Mouse (Mus musculus): Measurements from ENCODE around the gene S100a8. TPM values are rescaled to one million over a fixed set of nuclear protein-coding genes. Genes with fewer than 3 reads are reported as not detected.

The S100a8 gene
- 2.9 TPM in 1 of 2 replicates, not detected in the other for polyA plus RNA-seq (2012; ENCODE audit: insufficient read depth, low replicate concordance)

DNA sequence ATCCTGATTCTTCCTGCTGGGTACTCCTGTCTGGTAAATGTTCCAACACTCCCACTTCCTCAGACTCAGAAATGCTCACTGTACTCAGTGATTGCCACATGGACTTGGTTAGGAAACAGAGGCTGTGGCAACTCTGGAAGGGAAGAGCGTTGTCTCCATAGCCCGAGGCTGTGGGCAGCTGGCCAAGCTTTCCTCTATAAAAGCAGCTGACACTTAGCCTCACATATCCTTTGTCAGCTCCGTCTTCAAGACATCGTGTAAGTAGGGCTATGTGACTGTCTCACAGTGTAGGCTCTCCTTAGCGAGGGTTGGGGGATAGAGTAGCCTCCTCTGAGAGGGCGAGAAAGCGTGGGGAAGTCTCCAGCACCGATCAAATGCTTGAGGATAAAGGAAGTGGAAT is at the start of gene S100a8:
Gene S100a8 (plus strand): TSS at position 133 of the 400 bp plus-strand sequence.
- peaks cover 7% of the 10 kb centered on the region for H3K27me3 ChIP-seq (replicated peaks)
- H3K4me3 ChIP-seq (replicated peaks) = peak within 1 kb of the TSS; percentile 75
- no peaks in the 10 kb centered on the region for H3K4me1 ChIP-seq
- TF ChIP-seq GATA1 (IDR thresholded peaks at IDR 0.05; ENCODE audit: borderline replicate concordance, low read length) = no peak
- no peak for TF ChIP-seq FLI1 (IDR thresholded peaks at IDR 0.05; ENCODE audit: low read length)
- no peaks in the 10 kb centered on the region for H3K36me3 ChIP-seq (replicated peaks; ENCODE audit: low read length)
- no peaks in the 10 kb centered on the region for H3K9me3 ChIP-seq

DNA sequence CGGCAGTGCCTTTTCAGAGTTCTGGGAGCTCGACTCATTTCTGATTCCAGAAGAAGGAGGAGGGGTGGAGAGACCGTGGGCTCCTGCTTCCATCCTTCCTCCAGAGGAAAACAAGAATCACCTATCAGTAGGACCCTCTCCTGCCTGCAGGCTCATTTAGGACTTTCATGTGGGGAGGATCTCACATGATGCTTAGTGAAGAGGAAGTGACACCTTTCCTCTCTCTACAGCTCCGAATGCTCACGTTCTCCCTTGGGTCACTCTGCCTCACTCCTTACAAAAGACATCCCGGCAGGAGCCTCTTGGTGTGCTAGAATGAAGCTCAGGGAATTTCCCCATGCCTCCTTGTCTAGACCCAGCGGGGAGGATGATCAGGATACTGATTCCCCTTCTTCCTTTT is 47.2 kb upstream of the S100a8 start:
- no peaks in the 10 kb centered on the region for H3K9me3 ChIP-seq
- peaks cover 28% of the 10 kb centered on the region for H3K27me3 ChIP-seq (replicated peaks)
- TF ChIP-seq GATA1 (IDR thresholded peaks at IDR 0.05; ENCODE audit: borderline replicate concordance, low read length) = no peak
- TF ChIP-seq FLI1 (IDR thresholded peaks at IDR 0.05; ENCODE audit: low read length) = no peak
- H3K36me3 ChIP-seq (replicated peaks; ENCODE audit: low read length) = no peaks in the 10 kb centered on the region
- H3K4me3 ChIP-seq (replicated peaks) = no peak overlapping the region
- H3K4me1 ChIP-seq = peaks cover 2% of the 10 kb centered on the region; the same call in 1 of the 2 replicates

GRCm38 (mm10) chr3:90623435-90624071 is 45.2 kb upstream of the S100a8 start:
- TF ChIP-seq FLI1 (IDR thresholded peaks at IDR 0.05; ENCODE audit: low read length) (no peak), GATA1 (IDR thresholded peaks at IDR 0.05; ENCODE audit: borderline replicate concordance, low read length) (no peak)
- Histone ChIP-seq H3K27me3 (replicated peaks) (peaks cover 31% of the 10 kb centered on the region), H3K9me3 (no peaks in the 10 kb centered on the region), H3K36me3 (replicated peaks; ENCODE audit: low read length) (no peaks in the 10 kb centered on the region), H3K4me3 (replicated peaks) (no peak overlapping the region), H3K4me1 (peaks cover 2% of the 10 kb centered on the region; the same call in 1 of the 2 replicates)

DNA sequence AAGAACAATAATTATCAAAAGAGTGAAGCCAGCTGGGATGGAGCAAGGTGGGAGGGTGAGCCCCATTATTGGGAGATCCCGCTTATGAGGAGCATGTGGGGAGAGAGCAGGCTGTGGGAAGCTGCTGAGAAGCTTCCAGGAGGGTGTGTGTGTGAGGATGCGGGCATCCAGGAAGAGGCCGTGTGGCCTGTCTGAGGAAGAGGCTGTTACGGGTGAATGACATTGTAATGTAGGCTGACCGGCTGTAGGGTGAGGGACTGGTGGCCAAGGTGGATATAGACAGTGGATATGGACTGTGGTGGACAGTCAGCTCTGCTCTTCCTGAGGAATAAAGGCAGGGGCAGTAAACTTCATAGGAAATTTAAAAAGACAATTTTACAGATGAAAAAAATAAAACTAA is 43.3 kb upstream of the S100a8 start:
- TF ChIP-seq GATA1 (IDR thresholded peaks at IDR 0.05; ENCODE audit: borderline replicate concordance, low read length) (no peak), FLI1 (IDR thresholded peaks at IDR 0.05; ENCODE audit: low read length) (no peak)
- peaks cover 31% of the 10 kb centered on the region for H3K27me3 ChIP-seq (replicated peaks)

GRCm38 (mm10) chr3:90626266-90627021 is 42.3 kb upstream of the S100a8 start:
- TF ChIP-seq FLI1 (IDR thresholded peaks at IDR 0.05; ENCODE audit: low read length) (no peak), GATA1 (IDR thresholded peaks at IDR 0.05; ENCODE audit: borderline replicate concordance, low read length) (no peak)
- H3K27me3 ChIP-seq (replicated peaks) = peaks cover 27% of the 10 kb centered on the region
- H3K4me3 ChIP-seq (replicated peaks) = no peak overlapping the region
- no peaks in the 10 kb centered on the region for H3K9me3 ChIP-seq
- H3K4me1 ChIP-seq = peaks cover 2% of the 10 kb centered on the region; the same call in 1 of the 2 replicates
- no peaks in the 10 kb centered on the region for H3K36me3 ChIP-seq (replicated peaks; ENCODE audit: low read length)

More for the DNA sequence above, 43.3 kb upstream of the S100a8 start:
- Histone ChIP-seq H3K4me1 (peaks cover 2% of the 10 kb centered on the region; the same call in 1 of the 2 replicates), H3K9me3 (no peaks in the 10 kb centered on the region), H3K36me3 (replicated peaks; ENCODE audit: low read length) (no peaks in the 10 kb centered on the region), H3K4me3 (replicated peaks) (no peak overlapping the region)

- no peaks in the 10 kb centered on the region for H3K36me3 ChIP-seq (replicated peaks; ENCODE audit: low read length)
- no peak overlapping the region for H3K4me3 ChIP-seq (replicated peaks)
- peaks cover 22% of the 10 kb centered on the region for H3K27me3 ChIP-seq (replicated peaks)
- TF ChIP-seq FLI1 (IDR thresholded peaks at IDR 0.05; ENCODE audit: low read length) (no peak), GATA1 (IDR thresholded peaks at IDR 0.05; ENCODE audit: borderline replicate concordance, low read length) (no peak)
- no peaks in the 10 kb centered on the region; the same call in 1 of the 2 replicates for H3K4me1 ChIP-seq
- no peaks in the 10 kb centered on the region for H3K9me3 ChIP-seq
Measured at GRCm38 (mm10) chr3:90627366-90627765, 41.4 kb upstream of the S100a8 start.

DNA sequence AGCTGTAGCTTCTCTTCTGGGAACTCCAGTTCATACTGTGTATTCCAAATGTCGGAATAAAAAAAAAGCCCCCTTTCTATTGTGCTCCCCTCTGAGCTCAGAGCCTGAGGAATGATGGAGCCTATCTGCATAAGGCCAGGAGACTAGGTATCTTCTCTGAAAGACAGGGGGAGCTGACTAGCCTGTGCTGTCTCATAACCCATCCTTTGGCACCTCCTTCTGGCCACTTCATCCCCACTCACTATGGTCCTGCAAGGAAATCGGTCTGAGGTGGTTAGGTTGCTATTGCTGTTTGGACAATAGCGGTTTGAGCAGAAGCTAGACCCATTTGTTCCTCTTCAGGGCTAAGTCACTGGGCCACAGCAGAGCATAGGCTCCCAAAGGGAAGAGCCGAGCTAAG is 41.0 kb upstream of the S100a8 start:
- no peaks in the 10 kb centered on the region for H3K9me3 ChIP-seq
- H3K36me3 ChIP-seq (replicated peaks; ENCODE audit: low read length) = no peaks in the 10 kb centered on the region
- TF ChIP-seq GATA1 (IDR thresholded peaks at IDR 0.05; ENCODE audit: borderline replicate concordance, low read length) = no peak
- TF ChIP-seq FLI1 (IDR thresholded peaks at IDR 0.05; ENCODE audit: low read length) = no peak
- no peak overlapping the region for H3K4me3 ChIP-seq (replicated peaks)
- no peaks in the 10 kb centered on the region; the same call in 1 of the 2 replicates for H3K4me1 ChIP-seq
- H3K27me3 ChIP-seq (replicated peaks) = peaks cover 20% of the 10 kb centered on the region

GRCm38 (mm10) chr3:90629298-90629697 is 39.5 kb upstream of the S100a8 start:
- Histone ChIP-seq H3K27me3 (replicated peaks) (peaks cover 15% of the 10 kb centered on the region), H3K9me3 (0 out of 2 replicates have a peak, but pooled peaks cover 4% of the 10 kb centered on the region), H3K36me3 (replicated peaks; ENCODE audit: low read length) (no peaks in the 10 kb centered on the region), H3K4me1 (no peaks in the 10 kb centered on the region; the same call in 1 of the 2 replicates), H3K4me3 (replicated peaks) (no peak overlapping the region)
- TF ChIP-seq GATA1 (IDR thresholded peaks at IDR 0.05; ENCODE audit: borderline replicate concordance, low read length) (no peak), FLI1 (IDR thresholded peaks at IDR 0.05; ENCODE audit: low read length) (no peak)

GRCm38 (mm10) chr3:90631984-90632383 is 36.8 kb upstream of the S100a8 start:
- TF ChIP-seq FLI1 (IDR thresholded peaks at IDR 0.05; ENCODE audit: low read length) (no peak), GATA1 (IDR thresholded peaks at IDR 0.05; ENCODE audit: borderline replicate concordance, low read length) (no peak)
- H3K36me3 ChIP-seq (replicated peaks; ENCODE audit: low read length) = no peaks in the 10 kb centered on the region
- no peak overlapping the region for H3K4me3 ChIP-seq (replicated peaks)
- no peaks in the 10 kb centered on the region for H3K4me1 ChIP-seq
- 0 out of 2 replicates have a peak, but pooled peaks cover 4% of the 10 kb centered on the region for H3K9me3 ChIP-seq
- peaks cover 6% of the 10 kb centered on the region for H3K27me3 ChIP-seq (replicated peaks)

Measured in megakaryocyte, embryonic 14.5 days (primary cell).